Mouse (Mus musculus) lung, adult 2 months (tissue): Measurements from ENCODE around the gene Gm17349. TPM values are rescaled to one million over a fixed set of nuclear protein-coding genes. Genes with fewer than 3 reads are reported as not detected.
"Not testable (repeated sequence)": the region's sequence is repeated elsewhere in the genome, so short reads cannot be mapped to it uniquely, and the experiment has no call there.

ENCODE experiments used
- DNase-seq: peaks from one replicate; pipeline ENCODE4 v3.0.0; 2022
- H3K4me1 ChIP-seq: fragments of 200-500 bp; 2 replicates; pipeline ENCODE4 v1.6.1; 2011; ENCODE audit warnings: low read length; ENCODE audit not compliant: control insufficient read depth, insufficient read depth
- H3K4me3 ChIP-seq: fragments of 200-500 bp; replicated peaks from 2 replicates; pipeline ENCODE3; 2011; ENCODE audit warnings: low read depth, mild to moderate bottlenecking, control low read depth, low read length; ENCODE audit errors: extremely low read depth
- CTCF ChIP-seq: fragments of 200-500 bp; IDR thresholded peaks from 2 replicates; pipeline ENCODE4 v1.5.1; 2011; ENCODE audit warnings: mild to moderate bottlenecking, low read length, control low read depth; ENCODE audit not compliant: insufficient read depth
- POLR2A ChIP-seq: fragments of 200-500 bp; IDR thresholded peaks from 2 replicates; pipeline ENCODE4 v1.6.1; 2011; ENCODE audit warnings: low read depth, mild to moderate bottlenecking, control low read depth, low read length, borderline replicate concordance; ENCODE audit errors: extremely low read depth
- WGBS: fragments of 180-500 bp; shearing (Covaris S2); methylation state at CpG from one replicate; pipeline ENCODE4 v1.1.7; 2018; 5-methylcytosine and 5-hydroxymethylcytosine counted together
- polyA plus RNA-seq: library from polyadenylated mRNA; depleted of rRNA; stranded (reverse); fragments of >200 nt; gene quantifications from 2 replicates; pipeline ENCODE4 v1.2.3, GENCODE M21; 2012

Gene Gm17349
- polyA plus RNA-seq, 1 experiment = not detected

DNA sequence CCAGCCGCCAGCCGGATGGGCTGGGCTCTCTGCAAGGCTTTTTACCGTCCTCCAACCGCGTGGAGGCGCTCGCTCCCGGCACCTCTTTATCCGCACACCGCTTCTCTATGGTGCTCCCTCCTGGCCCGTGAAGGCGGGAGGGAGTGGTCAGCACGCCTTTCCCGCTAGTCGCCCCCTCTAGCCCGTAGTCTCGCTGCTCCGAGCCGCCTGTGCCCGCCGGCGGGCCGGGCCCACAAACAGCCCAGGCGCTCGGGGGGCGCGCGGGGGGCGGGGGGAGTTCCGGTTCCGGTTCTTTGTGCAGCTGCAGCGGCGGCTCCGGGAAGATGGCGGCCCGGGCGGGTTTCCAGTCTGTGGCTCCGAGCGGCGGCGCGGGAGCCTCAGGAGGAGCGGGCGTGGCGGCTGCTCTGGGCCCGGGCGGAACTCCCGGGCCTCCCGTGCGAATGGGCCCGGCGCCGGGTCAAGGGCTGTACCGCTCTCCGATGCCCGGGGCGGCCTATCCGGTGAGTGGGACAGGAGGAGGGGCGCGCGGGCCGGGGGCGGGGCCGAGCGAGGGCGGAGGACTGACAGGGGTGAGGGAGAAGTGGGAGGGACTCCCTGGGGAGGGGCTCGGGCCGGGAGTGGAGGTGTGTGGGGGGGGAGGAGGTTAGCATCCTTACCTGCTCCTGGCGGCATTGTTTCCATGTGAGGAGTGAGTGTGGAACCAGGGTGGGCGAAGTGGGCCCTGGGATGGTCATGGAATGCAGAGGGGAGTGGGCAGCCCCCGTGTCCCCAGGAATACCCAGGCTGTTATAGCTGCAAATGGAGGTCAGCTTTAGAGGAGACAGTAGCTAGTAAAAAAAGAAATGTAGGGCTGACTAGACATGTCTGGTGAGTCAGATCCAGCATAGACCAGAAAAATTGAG is 3.0 kb downstream of the Gm17349 start, which contains the start of gene Smarcd1:
TSS of gene Smarcd1 (plus strand) at position 131 of the 902 bp plus-strand sequence.
- Histone ChIP-seq H3K4me3 (peak within 1 kb of the TSS; percentile 56), H3K4me1 (peaks cover 4% of the 10 kb centered on the region; the same call in 1 of the 2 replicates)
- peak; percentile 93 for DNase-seq
- TF ChIP-seq CTCF (peak; percentile 77), POLR2A (0 out of 2 replicates have a peak, but pooled peaks have one; percentile 20)
- WGBS = 2% methylated on average over 70 of the region's 71 CpGs

DNA sequence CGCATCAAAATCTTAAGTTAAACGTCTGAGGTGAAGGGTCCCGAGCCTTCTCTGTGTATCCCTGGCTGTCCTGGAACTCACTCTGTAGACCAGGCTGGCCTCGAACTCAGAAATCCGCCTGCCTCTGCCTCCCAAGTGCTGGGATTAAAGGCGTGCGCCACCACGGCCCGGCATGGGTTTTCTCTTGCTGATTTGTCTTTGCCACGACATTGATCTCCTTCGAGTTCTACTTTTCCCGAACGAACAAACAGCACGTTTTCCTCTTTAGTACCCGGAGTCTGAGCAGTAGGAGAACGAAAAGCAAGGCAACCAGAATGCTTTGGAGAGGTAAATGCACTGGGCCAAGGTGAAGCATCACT is 3.7 kb downstream of the Gm17349 start:
- DNase-seq = not testable (repeated sequence)
- 31% methylated on average over 16 of the region's 16 CpGs for WGBS

DNA sequence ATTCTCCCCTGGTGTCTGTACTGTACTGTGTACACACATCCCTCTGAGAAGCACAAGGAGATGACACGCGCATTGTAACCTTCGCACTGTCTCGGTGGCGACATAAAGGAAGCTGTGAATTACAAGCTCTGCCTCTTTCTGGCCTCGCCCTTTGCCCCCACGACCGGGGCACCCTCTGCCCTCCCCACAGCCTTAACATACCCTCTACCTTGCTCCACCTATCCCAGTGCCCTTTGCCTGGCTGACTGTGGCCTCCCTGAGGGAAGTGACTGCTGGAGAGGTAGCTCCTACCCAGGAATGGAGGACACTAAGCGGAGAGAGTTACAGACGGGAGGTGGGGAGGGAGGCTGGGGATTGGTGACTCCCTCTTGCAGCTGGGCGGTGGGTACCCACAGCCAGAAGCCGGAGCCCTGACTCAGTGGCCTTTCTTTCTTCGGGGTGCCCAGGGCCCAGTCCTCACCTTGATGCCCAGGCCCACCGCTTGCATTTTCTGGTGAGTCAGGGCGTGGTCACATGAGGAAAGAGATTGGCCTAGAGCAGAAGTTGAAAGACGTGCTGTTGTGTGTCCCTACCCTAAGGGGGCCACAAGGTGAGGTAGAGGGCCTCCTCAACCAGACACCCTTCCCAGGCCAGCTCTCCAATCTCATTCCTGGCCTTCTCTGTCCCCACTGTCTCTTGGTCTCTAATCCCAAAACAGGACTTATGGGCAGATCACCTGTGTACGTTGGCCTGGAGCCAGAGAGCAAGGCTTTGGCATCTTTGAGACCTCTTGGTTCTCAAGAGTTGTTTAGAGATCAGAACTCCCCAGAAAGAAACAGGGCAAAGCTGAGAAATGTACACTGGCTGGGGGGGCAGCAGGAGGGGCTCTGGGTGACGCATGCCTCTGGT is 4.8 kb downstream of the Gm17349 start:
- WGBS = 87% methylated on average over 18 of the region's 18 CpGs
- no peak for DNase-seq
- H3K4me1 ChIP-seq = peaks cover 4% of the 10 kb centered on the region; the same call in 1 of the 2 replicates
- no peak overlapping the region for H3K4me3 ChIP-seq
- no peak for TF ChIP-seq CTCF
- no peak for TF ChIP-seq POLR2A

More for the DNA sequence above, 3.7 kb downstream of the Gm17349 start:
- not testable (repeated sequence) for H3K4me1 ChIP-seq
- H3K4me3 ChIP-seq = peak overlapping the region; percentile 56

DNA sequence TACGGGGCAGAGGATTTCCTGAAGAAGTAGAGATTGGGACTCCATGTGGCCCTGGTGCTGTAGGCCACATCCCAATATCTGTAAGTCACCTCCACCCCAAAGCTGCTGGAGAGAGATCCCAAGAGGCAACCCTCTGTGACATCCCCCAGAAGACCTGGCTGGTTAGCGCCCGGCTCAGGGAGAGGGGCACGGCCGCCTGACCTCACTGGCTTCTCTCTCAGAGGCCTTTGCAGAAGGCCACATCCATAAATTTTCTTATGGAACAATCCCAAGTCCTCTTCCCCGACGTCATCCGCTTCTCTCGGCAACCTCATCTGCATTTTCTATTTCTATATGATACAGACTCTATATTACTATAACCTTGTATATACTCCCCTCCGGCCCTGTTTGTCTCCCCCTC is 5.6 kb downstream of the Gm17349 start:
- H3K4me1 ChIP-seq = peaks cover 4% of the 10 kb centered on the region; the same call in 1 of the 2 replicates
- H3K4me3 ChIP-seq = no peak overlapping the region
- TF ChIP-seq CTCF (no peak), POLR2A (no peak)
- 86% methylated on average over 10 of the region's 10 CpGs for WGBS
- no peak for DNase-seq

DNA sequence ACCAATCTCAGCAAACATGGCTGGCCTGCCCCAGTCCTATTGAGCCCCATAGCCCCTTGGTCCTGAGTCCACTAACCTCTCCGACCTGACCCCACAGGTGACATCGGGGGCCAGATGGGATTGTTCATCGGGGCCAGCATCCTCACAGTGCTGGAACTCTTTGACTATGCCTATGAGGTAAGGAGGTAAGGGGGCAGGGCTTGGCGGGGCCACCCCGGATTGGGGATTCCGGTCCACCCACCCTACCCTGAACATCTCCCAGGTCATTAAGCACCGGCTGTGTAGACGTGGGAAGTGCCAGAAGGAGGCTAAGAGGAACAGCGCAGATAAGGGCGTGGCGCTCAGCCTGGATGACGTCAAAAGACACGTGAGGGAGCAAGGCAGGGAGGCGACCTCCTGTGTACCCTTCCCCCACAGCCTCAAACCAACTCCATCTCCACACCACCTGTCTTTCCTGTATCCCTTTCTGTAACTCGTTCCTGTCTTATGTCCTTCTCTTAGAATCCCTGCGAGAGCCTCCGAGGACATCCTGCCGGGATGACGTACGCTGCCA is 6.7 kb downstream of the Gm17349 start:
- TF ChIP-seq POLR2A = no peak
- H3K4me3 ChIP-seq = no peak overlapping the region
- no peak for DNase-seq
- WGBS = 29% methylated on average over 20 of the region's 20 CpGs
- peaks cover 4% of the 10 kb centered on the region; the same call in 1 of the 2 replicates for H3K4me1 ChIP-seq

DNA sequence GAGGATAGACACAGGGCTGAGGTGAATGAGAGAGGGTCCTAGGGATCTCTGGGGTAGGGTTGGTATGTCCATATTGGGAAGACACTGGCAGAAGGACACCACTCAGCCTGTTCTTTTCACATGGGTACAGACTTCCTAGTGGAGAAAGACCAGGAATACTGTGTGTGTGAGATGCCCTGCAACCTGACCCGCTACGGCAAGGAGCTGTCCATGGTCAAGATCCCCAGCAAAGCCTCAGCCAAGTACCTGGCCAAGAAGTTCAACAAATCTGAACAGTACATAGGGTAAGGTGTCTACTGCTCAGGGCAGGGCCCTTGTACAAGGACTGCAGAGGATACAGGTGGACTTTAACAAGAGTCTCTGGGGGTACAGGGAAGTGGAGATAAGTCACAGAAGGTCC is 8.0 kb downstream of the Gm17349 start:
- Histone ChIP-seq H3K4me1 (peaks cover 4% of the 10 kb centered on the region; the same call in 1 of the 2 replicates), H3K4me3 (no peak overlapping the region)
- no peak for DNase-seq
- no peak for TF ChIP-seq CTCF
- TF ChIP-seq POLR2A = no peak
- WGBS = 33% methylated on average over 2 of the region's 2 CpGs

DNA sequence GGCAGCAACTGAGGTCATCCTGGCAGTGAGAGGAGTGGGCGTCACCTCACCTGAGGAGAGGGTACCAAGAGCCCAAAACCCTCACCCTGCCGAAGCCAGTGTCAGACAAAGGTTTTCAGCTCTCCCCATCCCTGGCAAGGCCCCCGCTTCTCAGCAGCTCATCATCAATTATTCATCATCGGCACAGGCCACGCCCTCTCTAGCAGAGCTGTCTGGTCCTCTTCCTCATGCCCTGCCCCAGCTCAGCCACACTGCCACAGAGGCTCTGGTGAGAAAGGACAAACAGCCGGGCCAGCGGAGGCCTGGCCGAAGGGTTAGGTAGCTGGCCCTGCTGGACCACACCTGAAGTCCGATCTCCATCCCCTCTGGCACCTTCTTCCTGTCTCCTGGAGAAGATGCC is 13.3 kb downstream of the Gm17349 start:
- no peak overlapping the region for H3K4me3 ChIP-seq
- 43% methylated on average over 9 of the region's 9 CpGs for WGBS
- no peaks in the 10 kb centered on the region for H3K4me1 ChIP-seq
- TF ChIP-seq POLR2A (no peak), CTCF (no peak)
- DNase-seq = no peak

DNA sequence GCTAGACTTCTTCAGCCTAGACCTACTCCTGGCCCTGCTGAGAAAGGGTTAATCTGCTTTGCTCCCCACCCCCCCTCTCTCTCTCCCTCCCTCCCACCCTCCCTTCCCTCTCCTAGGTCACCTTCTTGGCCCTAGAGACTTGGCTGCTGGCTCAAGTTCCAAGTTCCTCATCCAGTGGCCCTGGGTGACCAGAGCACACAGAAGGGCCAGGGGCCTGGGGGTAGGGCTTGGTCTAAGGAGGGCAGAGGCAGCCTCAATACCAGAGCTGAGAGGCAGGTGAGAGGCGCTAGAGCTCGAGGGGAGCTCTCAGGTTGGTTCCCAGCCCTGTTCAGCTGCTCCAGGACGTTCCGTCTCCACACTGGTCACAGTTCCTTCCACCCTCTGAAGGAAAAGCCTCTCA is 14.4 kb downstream of the Gm17349 start:
- H3K4me3 ChIP-seq = no peak overlapping the region
- DNase-seq = no peak
- 31% methylated on average over 4 of the region's 4 CpGs for WGBS
- H3K4me1 ChIP-seq = no peaks in the 10 kb centered on the region
- TF ChIP-seq CTCF (no peak), POLR2A (no peak)

DNA sequence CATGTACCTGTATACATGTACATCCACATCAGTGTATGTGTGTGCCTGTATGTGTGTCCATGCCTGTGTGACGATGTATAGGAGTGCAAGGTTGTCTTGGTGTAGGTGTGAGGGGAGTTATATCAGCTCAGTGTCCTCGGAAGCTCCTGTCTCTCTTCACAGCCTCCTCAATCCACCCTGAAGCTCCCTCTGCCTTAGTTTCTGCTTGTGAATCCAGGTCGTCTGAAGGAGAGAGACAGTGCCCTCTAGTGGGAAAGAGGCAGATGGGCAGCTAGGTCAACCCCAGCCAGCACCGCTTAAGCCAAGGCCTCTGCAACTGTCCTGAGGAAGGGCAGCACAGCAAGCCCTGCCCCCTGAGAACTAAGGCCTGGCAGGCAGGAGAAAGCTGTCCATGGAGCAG is 16.6 kb downstream of the Gm17349 start:
- Histone ChIP-seq H3K4me1 (no peaks in the 10 kb centered on the region), H3K4me3 (no peak overlapping the region)
- DNase-seq = peak; percentile 36
- TF ChIP-seq POLR2A (no peak), CTCF (peak; percentile 96)
- WGBS = 6% methylated on average over 4 of the region's 4 CpGs
